Mouse (Mus musculus) lung, postnatal 0 days (tissue): ENCODE results near the gene Chst10. TPM values are rescaled to one million over a fixed set of nuclear protein-coding genes. Genes with fewer than 3 reads are reported as not detected.

Source experiments
- ATAC-seq: fragments of 200-750 bp; cut with Nextera tagmentation; 2 replicates; pipeline ENCODE4 v1.8.0; 2017; ENCODE audit warnings: moderate library complexity
- DNase-seq: peaks from one replicate; pipeline ENCODE4 v3.0.0-alpha.2; 2016; ENCODE audit warnings: low spot score
- H3K27ac ChIP-seq: fragments of 300-500 bp; sonication (generic); 2 replicates; pipeline ENCODE4 v1.5.1; 2014; ENCODE audit warnings: antibody characterized with exemption, mild to moderate bottlenecking, low read length, mixed read lengths
- H3K27me3 ChIP-seq: fragments of 300-500 bp; sonication (generic); replicated peaks from 2 replicates; pipeline ENCODE4 v1.6.1; 2014; ENCODE audit warnings: low read length, mixed read lengths; ENCODE audit not compliant: insufficient read depth
- H3K36me3 ChIP-seq: fragments of 300-500 bp; sonication (generic); 2 replicates; pipeline ENCODE4 v1.6.1; 2014; ENCODE audit warnings: low read length, mixed read lengths; ENCODE audit not compliant: insufficient read depth
- H3K4me1 ChIP-seq: fragments of 300-500 bp; sonication (generic); 2 replicates; pipeline ENCODE4 v1.6.1; 2014; ENCODE audit warnings: antibody characterized with exemption, low read depth, low read length, mixed read lengths; ENCODE audit not compliant: insufficient read depth
- H3K4me2 ChIP-seq: fragments of 300-500 bp; sonication (generic); replicated peaks from 2 replicates; pipeline ENCODE4 v1.6.1; 2014; ENCODE audit warnings: low read depth, mild to moderate bottlenecking, low read length, moderate library complexity, mixed read lengths
- H3K4me3 ChIP-seq: fragments of 300-500 bp; sonication (generic); 2 replicates; pipeline ENCODE4 v1.5.1; 2014; ENCODE audit warnings: low read depth, low read length
- H3K9ac ChIP-seq: fragments of 300-500 bp; sonication (generic); replicated peaks from 2 replicates; pipeline ENCODE4 v1.6.1; 2014; ENCODE audit warnings: low read depth, mild to moderate bottlenecking
- H3K9me3 ChIP-seq: fragments of 300-500 bp; sonication (generic); 2 replicates; pipeline ENCODE4 v1.6.1; 2016; ENCODE audit warnings: low read length, mixed read lengths
- CTCF ChIP-seq: IDR thresholded peaks from 2 replicates; pipeline ENCODE4 v1.5.1; 2016; ENCODE audit warnings: antibody characterized with exemption, mild to moderate bottlenecking
- EP300 ChIP-seq: IDR thresholded peaks from 2 replicates; pipeline ENCODE4 v1.6.1; 2016; ENCODE audit warnings: antibody characterized with exemption, mild to moderate bottlenecking, control low read depth
- WGBS: fragments of 180-500 bp; shearing (Covaris S2); extraction: QIAGEN DNeasy Blood & Tissue Kit; methylation state at CpG from one replicate; pipeline ENCODE4 v1.1.7; 2014; 5-methylcytosine and 5-hydroxymethylcytosine counted together
- polyA plus RNA-seq: library from polyadenylated mRNA; unstranded; fragments of >200 nt; fragmentation: Nextera tagmentation; extraction: Ambion mirVana; gene quantifications from 2 replicates; pipeline ENCODE4 v1.2.1, GENCODE M21; 2015

Chst10 gene
- polyA plus RNA-seq, 1 experiment from 2014 or later, result 0.29 TPM

GRCm38 (mm10) chr1:38848451-38849289 is 49.3 kb downstream of the Chst10 start:
- DNase-seq (no peak), ATAC-seq (no peak)
- no peak overlapping the region for H3K4me2 ChIP-seq
- H3K9ac ChIP-seq, result no peak overlapping the region
- H3K27me3 ChIP-seq, result no peaks in the 10 kb centered on the region
- no peaks in the 10 kb centered on the region for H3K4me1 ChIP-seq
- no peak overlapping the region for H3K27ac ChIP-seq
- WGBS, result 86% methylated on average over 2 of the region's 2 CpGs
- TF ChIP-seq CTCF (no peak), EP300 (no peak)
- H3K4me3 ChIP-seq, result no peak overlapping the region
- H3K9me3 ChIP-seq, result no peaks in the 10 kb centered on the region
- no peaks in the 10 kb centered on the region for H3K36me3 ChIP-seq

GRCm38 (mm10) chr1:38847975-38848374 is 50.0 kb downstream of the Chst10 start:
- H3K4me3 ChIP-seq, result no peak overlapping the region
- no peaks in the 10 kb centered on the region for H3K27me3 ChIP-seq
- ATAC-seq (no peak), DNase-seq (no peak)
- no peak overlapping the region for H3K27ac ChIP-seq
- no peaks in the 10 kb centered on the region for H3K36me3 ChIP-seq
- H3K4me1 ChIP-seq, result no peaks in the 10 kb centered on the region
- TF ChIP-seq EP300, result no peak
- no peak for TF ChIP-seq CTCF
- no peaks in the 10 kb centered on the region for H3K9me3 ChIP-seq
- H3K4me2 ChIP-seq, result no peak overlapping the region
- WGBS, result 61% methylated on average over 11 of the region's 11 CpGs
- H3K9ac ChIP-seq, result no peak overlapping the region

- no peak overlapping the region for H3K9ac ChIP-seq
- no peak overlapping the region for H3K27ac ChIP-seq
- H3K27me3 ChIP-seq, result no peaks in the 10 kb centered on the region
- no peaks in the 10 kb centered on the region for H3K36me3 ChIP-seq
- WGBS, result 72% methylated on average over 4 of the region's 4 CpGs
- no peaks in the 10 kb centered on the region for H3K9me3 ChIP-seq
- DNase-seq (no peak), ATAC-seq (no peak)
- no peak for TF ChIP-seq EP300
- no peak for TF ChIP-seq CTCF
- no peak overlapping the region for H3K4me3 ChIP-seq
- H3K4me2 ChIP-seq, result no peak overlapping the region
- no peaks in the 10 kb centered on the region for H3K4me1 ChIP-seq
These were observed 54.7 kb downstream of the Chst10 start for GRCm38 (mm10) chr1:38843275-38843674.

GRCm38 (mm10) chr1:38842861-38843260 is 55.1 kb downstream of the Chst10 start:
- no peak overlapping the region for H3K27ac ChIP-seq

GRCm38 (mm10) chr1:38839944-38840343 is 58.0 kb downstream of the Chst10 start:
- TF ChIP-seq EP300, result no peak
- TF ChIP-seq CTCF, result no peak
- no peaks in the 10 kb centered on the region for H3K9me3 ChIP-seq
- no peaks in the 10 kb centered on the region; the same call in 1 of the 2 replicates for H3K4me1 ChIP-seq
- DNase-seq (no peak), ATAC-seq (no peak)
- H3K4me2 ChIP-seq, result no peak overlapping the region
- H3K4me3 ChIP-seq, result no peak overlapping the region
- no peak overlapping the region for H3K27ac ChIP-seq
- WGBS, result 46% methylated on average over 1 of the region's 1 CpGs
- peaks cover 23% of the 10 kb centered on the region for H3K27me3 ChIP-seq
- H3K36me3 ChIP-seq, result no peaks in the 10 kb centered on the region
- no peak overlapping the region for H3K9ac ChIP-seq

More at GRCm38 (mm10) chr1:38842861-38843260, 55.1 kb downstream of the Chst10 start:
- Histone ChIP-seq H3K36me3 (no peaks in the 10 kb centered on the region), H3K4me1 (no peaks in the 10 kb centered on the region), H3K9ac (no peak overlapping the region), H3K4me3 (no peak overlapping the region), H3K27me3 (no peaks in the 10 kb centered on the region), H3K4me2 (no peak overlapping the region), H3K9me3 (no peaks in the 10 kb centered on the region)
- WGBS, result 75% methylated on average over 1 of the region's 1 CpGs
- TF ChIP-seq CTCF (no peak), EP300 (no peak)
- no peak for DNase-seq
- no peak for ATAC-seq

GRCm38 (mm10) chr1:38836477-38836872 is 61.5 kb downstream of the Chst10 start, which contains the start of gene Lonrf2:
Lonrf2 (minus strand) TSS chr1:38836711.
- Histone ChIP-seq H3K4me3 (peak within 1 kb of the TSS; percentile 44), H3K4me1 (no peaks in the 10 kb centered on the region; the same call in 1 of the 2 replicates), H3K36me3 (no peaks in the 10 kb centered on the region), H3K9me3 (no peaks in the 10 kb centered on the region), H3K27me3 (peaks cover 23% of the 10 kb centered on the region), H3K4me2 (peak within 1 kb of the TSS; percentile 84), H3K27ac (no peak within 1 kb of the TSS), H3K9ac (no peak within 1 kb of the TSS)
- DNase-seq (no peak), ATAC-seq (peak; percentile 28; the same call in 1 of the 2 replicates)
- under 1% methylated on average over 39 of the region's 47 CpGs for WGBS
- no peak for TF ChIP-seq CTCF
- no peak for TF ChIP-seq EP300
